In the genomic region with DNA sequence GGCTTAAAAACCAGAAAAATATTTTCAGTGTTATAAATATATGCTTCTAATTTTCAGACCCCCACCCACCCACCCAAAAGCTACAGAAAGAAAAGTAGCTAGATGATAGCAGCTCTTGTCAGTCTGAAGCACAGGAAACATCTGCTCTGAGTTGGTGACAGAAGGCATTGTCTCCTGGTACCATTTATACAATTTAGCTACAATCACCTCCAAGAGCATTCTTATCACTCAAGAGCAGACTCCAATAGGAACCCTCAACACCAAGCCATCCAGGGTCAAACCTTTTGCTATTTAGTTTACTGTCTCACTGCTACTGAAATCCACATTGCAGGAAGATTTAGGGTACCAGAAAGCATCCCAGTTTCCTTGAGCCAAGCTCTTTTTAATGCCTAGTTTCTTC, we compare ENCODE assay signal across 15 mouse cellular contexts.
"Had no signal": no experiment of that assay in that cellular context is flagged by ENCODE, and none has a peak within 500 bp of the region (broad histone marks: within the 10 kb centered on the region; RNA-seq: fewer than 3 reads in every experiment).

No protein-coding gene starts in this region.

- ATAC-seq: intestine, embryonic 16.5 days; lung, postnatal 0 days had no signal

- H3K4me1 ChIP-seq: limb, embryonic 10.5 days; limb, embryonic 13.5 days had no signal

- H3K9ac ChIP-seq: limb, embryonic 13.5 days; lung, embryonic 14.5 days had no signal

- H3K27me3 ChIP-seq: limb, embryonic 13.5 days; megakaryocyte, embryonic 14.5 days had no signal

- DNase-seq: kidney, adult 18-20 months; kidney, adult 9 months; kidney, postnatal 25 days; lung, embryonic 14.5 days; midbrain, embryonic 14.5 days; thymus, postnatal 25 days had no signal

- H3K4me2 ChIP-seq: limb, embryonic 13.5 days; lung, embryonic 14.5 days; midbrain, embryonic 11.5 days had no signal

- H3K4me3 ChIP-seq: layer of hippocampus, adult 2 months; limb, embryonic 10.5 days; limb, embryonic 13.5 days; megakaryocyte, embryonic 14.5 days had no signal

- H3K27ac ChIP-seq: kidney, postnatal 0 days; layer of hippocampus, adult 2 months; limb, embryonic 10.5 days; limb, embryonic 13.5 days; macrophage had no signal

- H3K9me3 ChIP-seq: limb, embryonic 10.5 days; limb, embryonic 13.5 days; megakaryocyte, embryonic 14.5 days had no signal
